Mouse (Mus musculus) Muller cell, postnatal 12 days (primary cell): ENCODE measurements around the gene Scaper.

ENCODE experiments used
- DNase-seq: peaks from one replicate; pipeline ENCODE4 v3.0.0-alpha.2; 2015; ENCODE audit errors: inconsistent ontology term

Scaper gene

DNA sequence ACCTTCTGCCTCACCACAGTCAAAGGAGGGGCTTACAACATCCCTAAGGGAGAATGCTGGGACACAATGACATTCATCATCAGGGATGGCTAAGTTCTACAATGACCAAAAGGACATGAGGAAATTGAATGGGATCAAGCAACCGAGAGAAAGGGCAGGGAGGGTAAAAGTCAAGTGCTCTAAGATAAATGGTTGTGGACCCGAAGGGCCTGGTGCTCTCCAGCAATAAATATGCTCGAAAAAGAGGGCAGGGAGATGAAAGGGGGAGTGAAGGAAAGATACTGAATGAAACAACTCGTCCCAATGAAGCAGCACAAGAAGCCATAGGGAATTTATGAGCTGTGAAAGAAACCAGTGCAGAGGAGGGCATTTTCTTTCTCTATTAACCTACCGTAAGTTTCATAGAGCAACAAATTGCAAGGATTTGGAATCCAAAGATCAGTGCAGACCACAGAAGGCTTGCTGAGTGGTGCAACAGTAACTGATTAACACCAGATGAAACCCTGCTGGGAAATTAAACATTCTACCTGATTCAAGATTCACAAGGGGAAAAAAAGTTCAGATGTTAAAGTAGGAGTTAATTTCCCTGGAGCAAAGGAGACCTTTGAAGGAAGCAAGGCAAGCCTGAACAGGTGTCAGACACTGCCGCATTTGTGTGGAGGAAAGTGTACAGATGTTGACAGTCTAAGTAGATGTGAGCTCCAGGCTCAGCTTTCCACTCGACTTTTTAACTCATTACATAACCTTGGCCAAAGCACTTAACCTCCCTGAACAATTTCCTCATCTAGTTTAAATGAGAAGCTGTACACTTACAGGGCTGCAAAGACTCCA lies 329.0 kb downstream of the Scaper start:
- DNase-seq: no peak

DNA sequence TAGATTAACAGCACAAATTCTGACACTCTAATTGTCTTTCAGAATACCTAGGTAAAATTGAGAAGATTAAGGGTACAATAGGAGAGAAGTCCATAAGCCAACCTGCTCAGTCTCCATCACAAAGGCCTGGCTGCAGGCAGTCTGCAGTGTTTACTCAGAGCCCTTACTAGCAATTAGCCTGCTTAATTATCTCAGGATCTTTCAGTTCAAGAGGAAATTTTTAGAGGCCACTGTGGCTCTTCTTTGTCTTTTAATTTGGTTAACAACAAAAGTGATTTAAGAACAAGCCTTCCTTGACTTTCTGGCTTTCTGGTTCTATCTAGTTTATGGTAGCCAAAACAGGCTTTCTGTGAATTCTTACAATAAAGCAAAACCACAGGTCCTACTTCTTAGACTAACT lies 339.3 kb downstream of the Scaper start:
- DNase-seq: no peak

DNA sequence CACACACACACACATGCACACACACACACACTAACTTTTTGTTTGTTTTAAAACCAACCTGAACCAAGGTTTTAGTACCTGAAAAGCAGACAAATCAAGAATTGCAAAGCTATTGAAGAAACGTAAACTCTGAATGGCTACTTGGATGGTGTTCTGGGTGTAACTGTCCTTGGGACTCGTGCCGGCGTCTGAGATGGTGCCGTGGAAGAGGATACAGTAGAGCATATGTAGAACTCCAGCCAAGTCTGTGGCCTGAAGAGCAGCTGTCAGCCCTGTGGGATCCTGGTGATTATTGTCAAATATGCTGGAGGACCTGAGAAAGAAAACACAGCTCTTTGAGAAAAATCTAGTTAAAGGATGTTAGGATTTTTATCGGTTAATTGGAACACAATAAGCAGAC lies 351.8 kb downstream of the Scaper start:
- DNase-seq: no peak

DNA sequence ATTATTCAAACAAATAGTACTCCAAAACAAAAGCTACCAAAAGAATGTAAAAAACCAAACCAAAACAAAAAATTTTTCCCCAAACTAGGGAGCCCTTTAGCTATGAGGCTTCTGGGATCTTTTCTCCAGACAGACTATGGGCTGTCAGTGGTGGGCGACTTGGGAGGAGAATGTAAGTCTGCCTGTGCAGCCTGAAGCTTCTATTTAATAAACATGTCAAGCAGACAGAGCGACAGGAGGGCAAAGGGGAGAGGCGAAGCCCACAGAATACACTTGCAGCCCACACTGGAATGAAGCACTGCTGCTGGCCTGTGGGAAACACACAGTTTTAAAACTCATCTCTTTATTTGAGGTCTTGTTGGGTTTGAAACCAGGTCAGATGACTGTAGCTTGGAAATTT lies 356.5 kb downstream of the Scaper start:
- no peak for DNase-seq

DNA sequence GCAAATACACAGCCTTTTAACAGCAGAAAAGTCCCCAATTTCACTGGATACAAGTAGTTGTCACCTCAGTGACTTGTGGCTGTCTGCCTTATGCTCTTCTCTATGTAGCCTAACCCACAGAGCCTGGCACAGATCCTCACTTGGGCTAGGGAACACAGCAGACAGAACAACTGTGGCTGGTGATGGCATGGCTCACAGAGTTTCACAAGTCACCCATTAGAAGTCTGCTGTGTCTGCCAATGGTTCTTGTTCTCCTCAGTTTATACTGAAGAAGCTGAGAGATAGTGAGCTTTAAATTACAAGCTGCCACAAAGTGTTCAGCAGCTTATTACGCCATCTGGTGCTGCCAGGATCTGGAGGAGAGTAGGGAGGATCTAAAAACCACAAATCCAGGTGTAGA lies 361.3 kb downstream of the Scaper start:
- no peak for DNase-seq

DNA sequence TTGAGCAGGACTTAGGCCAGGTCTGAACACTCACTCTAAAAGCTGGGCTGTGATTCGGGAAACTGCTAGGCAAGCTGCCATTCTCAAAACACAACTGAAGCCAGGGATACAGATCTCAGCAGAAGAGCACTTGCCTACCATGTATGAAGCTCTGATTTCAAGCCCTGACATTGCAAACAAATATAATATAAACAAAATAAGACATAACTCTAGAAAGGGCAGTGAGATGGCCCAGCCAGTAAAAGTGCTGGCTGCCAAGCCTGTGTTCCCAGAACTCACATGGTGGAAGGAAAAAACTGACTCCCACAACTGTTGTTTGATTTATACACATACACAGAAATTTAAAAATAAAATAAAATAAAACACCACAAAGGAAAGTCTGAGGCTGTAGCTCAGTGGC lies 366.8 kb downstream of the Scaper start:
- no peak for DNase-seq

DNA sequence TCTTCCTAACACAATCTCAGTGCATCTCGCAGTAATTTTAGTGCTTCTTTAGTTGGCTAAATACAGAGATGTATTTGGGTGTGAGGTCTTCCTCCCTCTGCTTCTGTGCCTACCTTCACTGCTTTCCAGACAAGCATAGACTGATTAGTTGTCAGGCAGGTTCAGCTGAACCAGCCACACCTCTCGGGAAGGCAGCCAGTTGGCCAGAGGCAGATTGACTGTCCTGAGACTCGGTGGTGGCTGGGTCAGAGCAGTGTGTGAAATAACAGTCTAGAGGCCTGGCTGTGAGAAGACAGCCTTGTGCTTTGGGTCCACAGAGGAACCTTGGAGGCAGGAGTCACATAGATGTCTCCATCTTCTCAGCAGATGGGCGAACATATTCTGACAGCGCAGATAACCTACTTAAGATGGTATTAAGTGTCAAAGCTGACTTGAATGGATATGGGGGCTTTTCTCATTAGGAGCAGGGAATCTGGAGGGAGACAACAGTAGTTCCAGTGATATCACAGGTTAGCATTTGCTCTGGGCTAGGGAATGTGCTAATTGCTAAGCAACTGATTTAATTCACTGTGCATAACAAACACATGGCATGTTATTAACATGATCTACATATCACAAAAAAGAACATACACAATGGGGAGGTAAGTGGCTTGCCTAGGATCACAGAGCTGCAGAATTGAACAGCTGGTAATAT lies 369.3 kb downstream of the Scaper start:
- no peak for DNase-seq

DNA sequence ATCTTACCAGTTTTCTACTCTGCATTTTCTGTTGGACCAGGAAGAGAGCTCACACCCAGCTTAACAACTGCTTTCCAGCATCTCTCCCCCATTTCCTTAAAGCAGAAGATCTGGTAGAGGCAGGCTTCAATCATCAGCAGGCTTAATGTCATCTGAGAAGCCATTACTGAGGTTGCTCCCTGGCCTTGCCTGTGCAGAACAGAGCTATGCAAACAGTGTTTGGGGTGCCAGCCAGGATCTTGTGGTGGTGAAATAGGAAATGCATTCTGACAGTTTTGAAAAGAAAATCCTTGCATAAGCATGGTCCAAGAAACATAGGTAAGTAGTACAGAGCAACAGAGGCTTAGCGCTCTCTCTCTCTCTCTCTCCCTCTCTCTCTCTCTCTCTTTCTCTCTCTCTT lies 377.0 kb downstream of the Scaper start:
- DNase-seq: no peak

DNA sequence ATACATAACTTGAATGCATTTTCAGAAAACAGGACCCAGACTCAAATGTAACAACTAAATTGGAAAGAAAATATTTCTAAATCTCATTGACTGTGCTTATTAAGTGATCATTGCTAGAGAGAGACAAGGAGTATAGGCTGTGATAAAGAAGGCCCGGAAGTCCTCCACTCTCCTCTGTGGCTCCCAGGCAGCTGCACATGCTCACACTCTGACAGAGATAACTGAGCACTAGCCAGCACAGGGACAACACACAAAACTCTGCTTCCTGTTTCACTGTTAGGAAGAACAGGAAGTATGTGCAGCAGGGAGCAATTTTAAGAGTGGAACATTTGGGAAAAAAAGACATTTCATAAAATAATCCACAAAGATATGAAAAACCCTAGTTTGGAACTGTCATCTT lies 382.9 kb downstream of the Scaper start:
- no peak for DNase-seq

DNA sequence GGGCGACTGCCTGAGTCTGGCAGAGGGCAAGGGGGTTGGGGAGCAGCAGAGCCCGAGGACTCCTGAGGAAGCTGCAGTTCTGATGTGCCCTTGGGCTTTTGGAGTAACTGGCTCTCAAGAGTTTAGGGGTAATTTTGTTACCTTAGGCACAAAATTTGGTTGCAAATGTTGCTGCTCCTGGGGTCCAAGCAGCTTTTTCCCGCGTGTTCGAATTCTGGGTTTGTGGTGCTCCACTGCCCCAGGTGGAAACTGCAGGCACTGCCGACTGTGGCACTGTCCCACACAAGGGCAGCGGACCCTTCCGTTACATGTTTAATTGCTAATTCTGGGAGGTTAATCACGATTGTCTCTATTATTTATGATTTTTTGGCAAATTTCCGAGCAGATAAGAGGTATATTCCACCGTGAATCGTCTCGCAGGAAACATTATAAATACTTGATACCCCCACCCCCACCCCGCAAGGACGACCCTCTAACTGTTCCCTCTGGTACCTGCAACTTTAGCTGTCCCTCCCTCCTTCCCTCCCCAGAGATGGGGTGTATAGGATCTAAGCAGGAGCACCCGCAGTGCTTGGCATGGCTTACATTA lies 388.5 kb downstream of the Scaper start:
- DNase-seq: no peak

DNA sequence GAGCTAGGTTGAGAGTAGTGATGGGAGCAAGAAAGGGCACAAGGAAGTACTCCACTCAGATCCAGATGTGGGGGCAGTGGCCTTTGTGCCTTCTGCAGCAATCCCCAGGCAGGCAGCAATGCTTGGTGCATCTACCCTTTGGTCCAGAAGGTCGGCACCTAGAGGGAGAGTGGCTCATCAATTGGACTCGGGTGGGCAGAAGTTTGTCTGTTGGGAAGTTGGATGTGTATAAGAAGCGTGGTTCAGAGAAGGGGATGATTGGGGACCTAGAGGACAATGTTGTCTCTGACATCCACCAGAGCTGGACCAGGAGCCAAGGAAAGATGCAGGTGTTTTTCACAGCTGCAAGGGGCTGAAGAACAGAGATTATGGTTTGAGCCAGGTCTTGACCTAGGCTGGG lies 389.0 kb downstream of the Scaper start:
- DNase-seq: no peak

DNA sequence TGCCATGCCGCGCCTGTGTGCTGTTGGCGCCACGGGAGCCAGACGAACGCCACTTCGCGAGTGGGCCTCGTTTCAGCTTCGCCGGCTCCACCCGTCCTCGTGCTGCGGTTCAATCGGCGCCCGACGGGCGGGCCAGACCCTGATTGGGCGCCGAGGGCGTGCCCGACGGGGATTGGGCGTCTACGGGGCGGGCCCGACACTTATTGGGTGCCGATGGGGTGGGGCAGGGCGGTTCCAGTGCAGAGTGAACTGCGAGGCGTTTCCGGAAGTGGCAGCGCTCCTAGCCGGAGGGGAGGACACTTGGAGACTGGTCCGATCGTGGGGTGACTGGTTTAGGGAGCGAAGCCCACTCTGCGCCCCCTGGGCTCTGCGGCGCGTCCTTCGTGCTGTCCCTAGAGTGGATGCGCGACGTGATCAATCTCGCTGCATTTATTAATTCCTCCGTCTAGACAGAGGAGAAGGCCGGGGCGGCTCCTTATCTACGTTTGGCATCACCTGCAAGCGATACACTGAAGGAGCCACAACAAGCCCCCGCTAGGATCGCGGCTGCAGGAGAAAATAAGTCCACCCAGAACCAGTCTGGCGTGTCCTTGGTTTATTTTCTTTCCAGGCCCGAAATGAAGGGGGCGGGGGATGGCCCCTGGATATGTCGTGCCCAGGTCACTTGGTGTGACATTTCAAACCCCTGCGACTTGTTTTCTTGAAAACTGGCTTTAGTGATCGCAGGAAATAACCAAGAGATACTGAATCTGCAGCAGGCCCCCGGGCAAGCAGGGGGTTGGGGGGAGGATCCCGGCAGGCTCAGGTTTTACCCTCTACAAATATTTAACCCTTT lies 391.5 kb downstream of the Scaper start:
- peak; percentile 47 for DNase-seq

DNA sequence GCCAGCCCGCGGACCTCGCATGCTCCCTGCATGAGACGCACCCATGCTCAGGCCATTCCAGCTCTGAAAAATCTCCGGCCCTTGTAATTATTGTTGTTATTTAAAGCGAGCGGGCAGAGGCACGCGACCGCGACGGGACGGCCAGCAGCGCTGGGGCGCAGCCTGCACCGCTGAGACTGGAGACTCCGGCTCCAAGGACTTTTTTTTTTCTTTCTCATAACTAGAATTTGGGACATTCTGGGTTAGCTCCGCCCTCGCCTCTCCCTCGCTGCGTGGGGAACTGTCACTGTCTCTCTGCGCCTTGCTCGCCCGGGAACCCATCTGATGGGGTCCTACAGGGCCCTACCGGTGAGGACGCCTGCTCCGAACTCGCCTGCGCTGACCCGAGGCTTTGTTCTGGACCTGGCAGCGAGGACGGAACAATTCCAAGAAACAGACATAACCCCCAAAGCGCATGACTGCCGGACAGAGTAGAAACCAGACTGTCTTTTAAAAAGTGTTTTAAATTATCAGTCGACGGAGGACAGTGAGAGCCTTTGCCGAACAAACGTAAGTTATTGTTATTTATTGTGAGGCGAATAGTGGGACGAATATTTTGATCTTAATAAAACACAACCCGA lies 392.3 kb downstream of the Scaper start:
- peak; percentile 12 for DNase-seq

DNA sequence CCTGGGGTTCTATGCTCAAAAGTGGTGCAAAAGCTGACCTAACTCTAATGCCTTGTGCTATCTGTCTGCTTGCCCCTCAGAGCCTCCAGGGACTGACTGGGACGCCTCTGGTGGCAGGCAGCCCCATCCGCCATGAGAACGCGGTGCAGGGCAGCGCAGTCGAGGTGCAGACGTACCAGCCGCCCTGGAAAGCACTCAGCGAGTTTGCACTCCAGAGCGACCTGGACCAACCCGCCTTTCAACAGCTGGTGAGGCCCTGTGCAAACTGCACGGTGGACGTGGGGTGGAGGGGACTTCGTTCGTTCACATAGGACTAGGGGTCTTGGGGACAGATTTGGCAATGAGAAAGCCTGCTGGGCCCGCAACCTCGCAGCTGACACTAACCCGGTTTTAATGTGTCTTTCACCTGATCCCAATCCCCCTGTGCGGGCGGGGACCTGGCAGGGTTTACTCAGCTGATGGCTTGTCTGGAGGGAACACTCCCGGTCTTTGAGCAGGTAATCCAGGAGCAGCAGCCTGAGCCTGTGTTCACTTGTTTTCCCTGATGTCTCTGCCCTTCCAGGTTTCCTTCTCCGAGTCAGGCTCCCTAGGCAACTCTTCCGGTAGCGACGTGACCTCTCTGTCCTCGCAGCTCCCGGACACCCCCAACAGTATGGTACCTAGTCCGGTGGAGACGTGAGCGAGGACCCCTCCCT lies 392.9 kb downstream of the Scaper start:
- DNase-seq: peak; percentile 46

DNA sequence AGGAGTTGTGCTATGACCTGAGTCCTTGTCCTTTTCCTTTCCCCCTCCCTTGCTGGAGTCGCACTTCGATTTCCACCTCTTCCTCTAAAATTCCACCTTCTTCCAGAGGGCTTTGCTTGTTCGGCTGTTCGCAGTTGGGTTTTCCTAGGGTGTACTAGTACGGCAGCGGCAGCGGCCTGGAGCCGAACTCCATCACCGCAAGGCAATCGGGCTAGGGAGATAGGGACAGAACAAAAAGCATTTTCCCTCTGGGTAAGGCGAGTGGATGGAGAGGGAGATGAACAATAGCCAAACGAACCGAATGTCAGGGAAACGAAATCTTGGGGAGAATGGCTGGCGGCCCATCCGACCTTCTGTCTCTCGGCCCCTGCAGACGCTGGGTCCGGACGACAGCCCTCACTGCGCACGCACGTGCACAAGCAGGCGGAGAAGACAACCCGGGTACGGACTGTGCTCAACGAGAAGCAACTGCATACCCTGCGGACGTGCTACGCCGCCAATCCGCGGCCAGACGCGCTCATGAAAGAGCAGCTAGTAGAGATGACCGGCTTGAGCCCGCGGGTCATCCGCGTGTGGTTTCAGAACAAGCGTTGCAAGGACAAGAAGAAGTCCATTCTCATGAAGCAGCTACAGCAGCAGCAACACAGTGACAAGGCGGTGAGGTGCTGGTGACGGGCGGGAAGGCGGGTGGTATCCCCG lies 394.1 kb downstream of the Scaper start:
- peak; percentile 58 for DNase-seq

DNA sequence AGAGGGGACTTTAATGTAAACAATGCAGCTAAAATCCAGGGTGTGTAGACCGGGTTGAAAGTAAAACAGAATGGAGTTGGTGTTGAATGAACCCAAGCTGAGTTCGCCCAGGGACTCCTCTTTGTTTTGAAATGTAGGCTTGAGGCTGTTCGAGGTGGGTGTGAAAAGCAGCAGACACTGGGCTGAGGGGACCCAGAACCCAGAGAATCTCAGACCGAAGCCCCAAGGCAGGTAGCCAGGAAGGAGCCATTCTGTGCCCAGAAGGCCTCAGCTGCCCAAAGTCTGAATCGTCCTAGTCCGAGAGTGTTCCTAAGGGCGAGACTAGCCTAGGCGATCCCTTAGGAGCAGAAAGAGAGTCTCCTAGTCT lies 394.6 kb downstream of the Scaper start:
- no peak for DNase-seq

DNA sequence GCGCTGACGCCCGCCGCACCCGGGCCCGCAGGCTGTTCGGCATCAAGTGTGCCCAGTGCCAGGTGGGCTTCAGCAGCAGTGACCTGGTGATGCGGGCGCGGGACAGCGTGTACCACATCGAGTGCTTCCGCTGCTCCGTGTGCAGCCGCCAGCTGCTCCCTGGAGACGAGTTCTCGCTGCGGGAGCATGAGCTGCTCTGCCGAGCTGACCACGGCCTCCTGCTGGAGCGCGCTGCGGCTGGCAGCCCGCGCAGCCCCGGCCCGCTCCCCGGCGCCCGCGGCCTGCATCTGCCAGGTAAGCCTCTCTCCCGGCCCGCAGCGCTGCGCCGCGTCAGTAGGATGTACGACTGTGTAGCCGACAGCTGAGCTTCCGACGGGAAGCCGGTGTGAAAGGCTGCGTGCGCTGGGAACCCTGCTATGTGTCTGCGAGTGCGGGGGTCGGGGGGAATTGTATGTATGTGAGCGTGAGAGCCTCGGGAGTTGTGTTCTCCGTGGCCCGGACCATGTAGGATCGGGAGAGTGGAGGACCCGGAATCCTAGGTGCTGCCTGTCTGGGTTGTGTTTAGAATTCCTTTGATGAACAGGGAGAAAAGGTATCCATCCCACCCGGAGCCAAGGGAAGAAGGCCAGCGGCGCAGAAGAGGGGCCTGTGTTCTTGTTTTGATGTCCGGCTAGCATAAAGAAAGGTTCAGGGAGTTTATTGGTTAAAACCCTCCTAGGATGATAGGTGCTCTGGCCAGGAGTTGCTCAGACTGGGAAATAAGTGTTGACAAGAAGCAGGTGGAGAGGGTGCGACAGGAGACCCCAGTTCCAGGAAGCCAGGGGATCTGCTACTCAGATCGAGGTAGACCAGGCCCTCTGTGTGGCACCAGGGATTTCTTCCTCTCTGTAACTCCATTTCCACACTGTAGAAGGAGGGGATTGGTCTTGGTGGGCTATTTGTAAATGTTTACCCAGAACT lies 395.3 kb downstream of the Scaper start:
- DNase-seq: no peak

DNA sequence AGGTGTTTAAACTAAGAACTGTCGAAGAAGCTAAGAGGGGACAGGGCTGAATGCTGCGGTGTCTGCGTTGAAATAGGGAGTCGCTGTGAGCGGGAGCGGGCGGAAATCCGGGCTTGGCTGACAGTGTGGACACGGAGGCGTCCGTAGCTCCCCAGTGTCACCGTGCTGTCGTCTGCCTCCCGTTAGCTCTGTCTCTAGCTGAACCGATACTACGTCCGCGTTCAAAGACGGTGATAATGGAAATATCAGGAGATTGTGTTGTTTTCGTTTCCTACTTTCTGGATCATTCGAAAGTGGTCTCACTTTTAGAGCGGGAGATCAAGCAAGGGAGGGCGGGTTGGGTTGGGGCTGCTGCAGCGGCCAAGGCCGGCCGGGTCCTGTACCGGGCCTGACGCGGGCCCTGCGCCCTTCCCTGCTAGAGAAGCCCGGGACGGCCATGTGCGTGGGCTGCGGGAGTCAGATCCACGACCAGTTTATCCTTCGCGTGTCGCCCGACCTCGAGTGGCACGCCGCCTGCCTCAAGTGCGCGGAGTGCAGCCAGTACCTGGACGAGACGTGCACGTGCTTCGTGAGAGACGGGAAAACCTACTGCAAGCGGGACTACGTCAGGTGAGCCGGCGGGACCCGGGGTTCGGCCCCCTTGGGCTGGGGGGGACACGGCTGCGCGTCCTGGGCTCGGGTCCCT lies 396.1 kb downstream of the Scaper start:
- peak; percentile 30 for DNase-seq

DNA sequence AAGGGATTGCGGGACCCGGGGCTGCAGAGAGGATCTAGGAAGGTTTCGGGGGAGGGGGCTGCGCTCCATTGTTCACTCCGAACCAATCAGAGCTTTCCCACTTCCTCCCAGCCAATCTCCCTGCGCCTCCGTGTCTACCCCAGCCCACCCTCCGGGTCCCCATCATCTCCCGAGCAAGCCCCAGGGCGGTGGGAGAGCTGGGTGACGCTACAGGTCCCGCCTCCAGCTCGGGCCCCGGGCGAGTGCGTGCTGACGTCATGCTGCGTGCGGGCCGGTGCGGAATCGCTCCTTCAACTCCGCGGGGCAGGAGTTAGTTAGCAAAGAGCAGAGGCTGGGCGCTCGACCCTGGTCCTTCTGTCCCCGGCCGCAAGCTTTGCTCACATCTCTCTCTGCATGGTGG lies 397.0 kb downstream of the Scaper start:
- DNase-seq: peak; percentile 67
